Mouse (Mus musculus) lung, embryonic 14.5 days (tissue): Measurements from ENCODE around the gene Bud31. TPM values are rescaled to one million over a fixed set of nuclear protein-coding genes. Genes with fewer than 3 reads are reported as not detected.
"Not testable (repeated sequence)": the region's sequence is repeated elsewhere in the genome, so short reads cannot be mapped to it uniquely, and the experiment has no call there.

Experiments used
- ATAC-seq: fragments of 200-750 bp; cut with Nextera tagmentation; 2 replicates; pipeline ENCODE4 v1.8.0; 2017; ENCODE audit warnings: mild to moderate bottlenecking, moderate TSS enrichment, moderate library complexity; ENCODE audit not compliant: insufficient read depth
- DNase-seq: peaks from one replicate; pipeline ENCODE4 v3.0.0-alpha.2; 2015
- H3K27ac ChIP-seq: fragments of 300-500 bp; sonication (generic); 2 replicates; pipeline ENCODE4 v1.5.1; 2014; ENCODE audit warnings: low read depth, mild to moderate bottlenecking, moderate library complexity
- H3K27me3 ChIP-seq: fragments of 300-500 bp; sonication (generic); 2 replicates; pipeline ENCODE4 v1.6.1; 2014; ENCODE audit warnings: low read length, control low read depth; ENCODE audit not compliant: insufficient read depth
- H3K36me3 ChIP-seq: fragments of 300-500 bp; sonication (generic); 2 replicates; pipeline ENCODE4 v1.6.1; 2014; ENCODE audit warnings: control low read depth; ENCODE audit not compliant: insufficient read depth
- H3K4me1 ChIP-seq: fragments of 300-500 bp; sonication (generic); 2 replicates; pipeline ENCODE4 v1.6.1; 2014; ENCODE audit warnings: antibody characterized with exemption, control low read depth; ENCODE audit not compliant: insufficient read depth
- H3K4me2 ChIP-seq: fragments of 300-500 bp; sonication (generic); 2 replicates; pipeline ENCODE4 v1.6.1; 2014; ENCODE audit warnings: mild to moderate bottlenecking
- H3K4me3 ChIP-seq: fragments of 300-500 bp; sonication (generic); 2 replicates; pipeline ENCODE4 v1.5.1; 2014; ENCODE audit warnings: low read depth, low read length
- H3K9ac ChIP-seq: fragments of 300-500 bp; sonication (generic); 2 replicates; pipeline ENCODE4 v1.6.1; 2014
- H3K9me3 ChIP-seq: fragments of 300-500 bp; sonication (generic); 2 replicates; pipeline ENCODE4 v1.6.1; 2016; ENCODE audit warnings: low read depth, low read length, control low read depth
- CTCF ChIP-seq: IDR thresholded peaks from 2 replicates; pipeline ENCODE4 v1.5.1; 2016; ENCODE audit warnings: antibody characterized with exemption, low read depth
- WGBS: fragments of 180-500 bp; shearing (Covaris S2); extraction: QIAGEN DNeasy Blood & Tissue Kit; methylation state at CpG from one replicate; pipeline ENCODE4 v1.1.7; 2014; 5-methylcytosine and 5-hydroxymethylcytosine counted together
- polyA plus RNA-seq: library from polyadenylated mRNA; unstranded; fragments of >200 nt; fragmentation: Nextera tagmentation; extraction: Ambion mirVana; gene quantifications from 2 replicates; pipeline ENCODE4 v1.2.1, GENCODE M21; 2014

Gene Bud31
- polyA plus RNA-seq, 1 experiment from 2014 or later = 201 TPM

DNA sequence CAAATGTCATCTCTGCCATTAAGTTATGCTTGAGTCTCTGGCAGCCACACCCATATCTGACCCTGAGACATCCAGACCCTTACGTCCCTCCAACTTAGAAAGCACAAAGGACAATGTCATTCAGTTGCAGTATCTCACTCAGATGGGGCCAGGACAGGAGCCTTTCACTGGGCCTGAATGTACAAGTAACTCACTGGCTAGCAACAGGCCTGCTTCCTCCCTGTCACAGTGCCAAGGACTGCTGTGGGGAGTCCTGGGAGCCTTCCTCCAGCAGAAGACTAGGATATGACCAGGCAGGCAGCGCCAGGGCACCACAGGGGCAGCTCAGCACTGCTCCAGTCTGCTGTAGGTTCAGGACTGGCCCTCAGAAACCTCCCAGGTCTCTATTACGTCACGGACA is 11.0 kb upstream of the Bud31 start:
- no peak overlapping the region for H3K4me2 ChIP-seq
- no peak for TF ChIP-seq CTCF
- no peaks in the 10 kb centered on the region for H3K4me1 ChIP-seq
- H3K4me3 ChIP-seq = no peak overlapping the region
- no peaks in the 10 kb centered on the region for H3K27me3 ChIP-seq
- WGBS = 91% methylated on average over 4 of the region's 4 CpGs
- DNase-seq = no peak
- no peaks in the 10 kb centered on the region for H3K9me3 ChIP-seq
- H3K9ac ChIP-seq = no peak overlapping the region
- no peak overlapping the region for H3K27ac ChIP-seq
- peaks cover 96% of the 10 kb centered on the region for H3K36me3 ChIP-seq
- no peak for ATAC-seq

DNA sequence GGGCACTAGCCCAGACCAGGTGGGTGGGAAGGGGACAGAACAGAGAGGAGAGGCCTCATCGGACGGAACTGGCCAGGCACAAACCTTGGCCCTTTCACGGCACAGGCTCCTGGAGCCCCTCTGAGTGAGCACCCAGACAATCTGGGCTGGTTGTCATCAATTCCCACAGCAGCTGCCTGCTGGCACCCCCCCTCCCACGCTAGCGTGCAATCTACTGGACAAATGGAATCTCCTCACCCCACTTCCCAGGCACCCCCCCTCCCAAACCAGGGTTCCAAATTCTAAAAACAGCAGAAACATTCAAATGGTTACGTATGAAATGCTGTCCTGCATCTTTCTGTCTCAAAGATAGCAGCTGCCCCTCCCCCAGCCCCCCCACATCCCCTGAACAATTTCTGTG is 10.4 kb upstream of the Bud31 start:
- not testable (repeated sequence) for H3K27ac ChIP-seq, H3K4me1 ChIP-seq, H3K27me3 ChIP-seq, ATAC-seq, H3K4me3 ChIP-seq, DNase-seq, H3K4me2 ChIP-seq, H3K9me3 ChIP-seq, H3K9ac ChIP-seq
- WGBS = 89% methylated on average over 6 of the region's 6 CpGs
- H3K36me3 ChIP-seq = peaks cover 96% of the 10 kb centered on the region

DNA sequence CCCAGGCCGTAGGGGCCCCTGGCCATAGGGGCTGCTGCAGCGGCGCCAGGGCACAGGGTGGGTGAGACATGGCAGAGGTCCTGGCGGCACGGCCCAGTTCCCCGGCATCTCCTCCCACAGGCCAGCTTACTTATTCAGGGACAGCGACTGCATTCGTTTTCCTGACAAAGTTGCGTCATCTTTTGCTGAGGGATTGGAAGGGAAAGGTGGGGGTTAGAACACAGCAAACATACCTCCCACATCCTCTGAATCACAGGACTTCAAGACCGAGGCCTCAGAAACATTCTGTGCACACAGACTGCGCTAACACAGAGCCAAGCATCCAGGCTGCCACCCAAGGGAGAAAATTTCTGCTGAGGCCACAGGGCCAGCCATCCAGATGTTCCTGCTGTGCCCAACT is 10.0 kb upstream of the Bud31 start:
- no peak for DNase-seq
- ATAC-seq = no peak
- no peak overlapping the region for H3K9ac ChIP-seq
- no peaks in the 10 kb centered on the region for H3K9me3 ChIP-seq
- no peak for TF ChIP-seq CTCF
- WGBS = 78% methylated on average over 11 of the region's 11 CpGs
- H3K27me3 ChIP-seq = no peaks in the 10 kb centered on the region
- H3K4me3 ChIP-seq = no peak overlapping the region
- no peak overlapping the region for H3K27ac ChIP-seq
- peaks cover 96% of the 10 kb centered on the region for H3K36me3 ChIP-seq
- no peak overlapping the region for H3K4me2 ChIP-seq
- H3K4me1 ChIP-seq = no peaks in the 10 kb centered on the region

DNA sequence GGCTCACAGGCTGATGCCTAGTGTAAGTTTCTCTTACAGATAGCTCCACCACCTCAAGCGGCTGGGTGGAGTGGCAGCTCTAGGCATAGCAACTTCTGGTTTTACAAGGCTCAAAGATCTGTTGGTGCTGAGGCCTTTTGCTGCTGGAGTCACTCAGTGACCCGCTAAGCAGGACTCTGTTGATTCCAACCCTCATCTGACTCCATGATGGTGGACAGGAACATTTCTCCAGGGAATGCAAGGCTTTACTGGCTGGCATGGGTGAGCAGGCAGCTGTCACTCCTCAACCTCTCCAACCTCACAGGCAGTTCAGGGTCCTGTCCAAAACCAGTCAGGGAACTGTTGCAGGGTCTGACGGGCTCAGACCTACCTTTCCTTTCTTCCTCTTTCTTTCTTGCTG is 9.2 kb upstream of the Bud31 start:
- H3K4me2 ChIP-seq = no peak overlapping the region

DNA sequence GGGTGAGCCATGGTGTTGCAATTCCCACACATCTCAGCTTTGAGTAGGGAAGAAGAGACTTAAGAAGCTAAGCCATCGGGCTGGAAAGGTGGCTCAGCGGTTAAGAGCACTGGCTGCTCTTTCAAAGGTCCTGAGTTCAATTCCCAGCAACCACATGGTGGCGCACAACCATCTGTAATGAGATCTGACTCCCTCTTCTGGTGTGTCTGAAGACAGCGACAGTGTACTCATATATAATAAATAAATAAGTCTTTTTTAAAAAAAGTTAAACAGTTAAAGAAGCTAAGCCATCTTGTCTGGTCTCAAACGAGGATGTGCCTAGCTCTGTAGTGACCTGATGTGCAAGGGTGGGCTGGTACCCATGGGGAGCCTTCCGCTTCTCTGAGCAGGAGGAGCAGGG is 6.9 kb upstream of the Bud31 start:
- not testable (repeated sequence) for H3K9me3 ChIP-seq, H3K4me2 ChIP-seq, DNase-seq, H3K27me3 ChIP-seq, H3K4me3 ChIP-seq, H3K27ac ChIP-seq, H3K4me1 ChIP-seq, ATAC-seq, H3K9ac ChIP-seq
- peak; percentile 35 for TF ChIP-seq CTCF
- peaks cover 84% of the 10 kb centered on the region for H3K36me3 ChIP-seq
- 89% methylated on average over 6 of the region's 6 CpGs for WGBS

More for the DNA sequence above, 9.2 kb upstream of the Bud31 start:
- no peak overlapping the region for H3K9ac ChIP-seq
- DNase-seq (no peak), ATAC-seq (no peak)
- H3K27ac ChIP-seq = no peak overlapping the region
- no peaks in the 10 kb centered on the region for H3K9me3 ChIP-seq
- H3K36me3 ChIP-seq = peaks cover 97% of the 10 kb centered on the region
- no peaks in the 10 kb centered on the region for H3K27me3 ChIP-seq
- WGBS = 88% methylated on average over 3 of the region's 3 CpGs
- no peaks in the 10 kb centered on the region for H3K4me1 ChIP-seq
- TF ChIP-seq CTCF = no peak
- no peak overlapping the region for H3K4me3 ChIP-seq

DNA sequence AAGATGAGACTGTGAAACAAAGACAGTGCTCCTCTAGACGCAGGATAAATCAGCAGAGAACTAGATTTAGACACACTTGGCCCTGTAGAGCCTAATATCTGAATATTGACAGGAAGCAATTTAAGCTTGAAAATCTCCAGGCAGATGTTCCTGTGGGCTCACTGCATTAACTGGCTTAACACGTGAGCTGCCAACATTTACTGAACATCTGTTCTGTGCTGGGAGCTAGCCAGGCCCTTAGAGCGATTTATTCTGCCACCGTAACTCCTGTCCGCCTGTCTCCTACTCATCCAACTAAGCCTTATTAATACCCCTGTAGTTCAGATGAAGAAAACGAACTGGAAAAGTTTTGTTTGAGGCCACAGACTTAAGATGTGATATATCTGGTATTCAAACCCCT is 1.3 kb upstream of the Bud31 start:
- Histone ChIP-seq H3K4me1 (0 out of 2 replicates have a peak, but pooled peaks cover 3% of the 10 kb centered on the region), H3K9ac (peak overlapping the region; percentile 90), H3K9me3 (no peaks in the 10 kb centered on the region), H3K36me3 (peaks cover 57% of the 10 kb centered on the region), H3K4me2 (peak overlapping the region; percentile 94), H3K4me3 (peak overlapping the region; percentile 96), H3K27ac (no peak overlapping the region), H3K27me3 (no peaks in the 10 kb centered on the region)
- no peak for TF ChIP-seq CTCF
- ATAC-seq (no peak), DNase-seq (peak; percentile 48)
- WGBS = 10% methylated on average over 6 of the region's 6 CpGs

DNA sequence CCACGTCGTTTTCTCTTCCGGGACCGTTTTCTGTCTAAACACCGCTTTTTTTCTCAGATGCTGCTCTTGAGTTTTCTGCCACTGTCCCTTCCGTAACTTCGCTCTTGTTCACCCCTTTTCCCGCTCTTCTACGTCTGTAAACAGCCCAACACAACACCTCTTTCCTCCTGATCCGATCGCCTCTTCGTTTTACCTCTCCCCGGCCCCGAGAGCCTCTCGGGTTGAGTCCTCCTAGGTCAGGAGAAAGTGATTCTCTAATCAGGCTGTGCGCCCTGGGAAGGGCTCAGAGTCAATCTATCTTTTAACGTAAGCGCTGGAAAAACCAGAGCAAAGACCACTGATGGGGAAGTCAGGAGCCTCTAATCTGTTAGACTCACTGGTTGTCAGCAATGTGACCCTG is 449 bp downstream of the Bud31 start:
- peaks cover 57% of the 10 kb centered on the region for H3K36me3 ChIP-seq
- peak; percentile 5; the same call in 1 of the 2 replicates for ATAC-seq

DNA sequence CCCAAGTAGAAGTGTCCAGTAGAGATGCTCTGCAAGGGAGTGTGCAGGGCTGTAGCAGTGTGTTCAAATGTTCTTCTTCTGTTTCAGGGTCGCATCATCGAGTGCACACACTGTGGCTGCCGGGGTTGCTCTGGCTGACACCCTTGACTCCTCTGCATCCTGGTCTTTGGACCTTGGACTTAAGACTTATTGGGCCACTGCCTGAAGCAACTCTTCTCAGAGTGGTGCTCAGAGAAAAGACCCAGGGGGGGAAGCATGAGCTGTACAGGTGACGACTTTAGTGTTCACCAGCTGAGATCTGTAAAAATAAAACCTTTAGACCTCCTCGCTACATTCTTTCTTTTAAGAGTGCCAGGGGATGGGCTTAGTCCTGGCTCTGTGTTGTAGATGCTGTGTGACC is 7.6 kb downstream of the Bud31 start:
- Histone ChIP-seq H3K27ac (no peak overlapping the region), H3K36me3 (peaks cover 88% of the 10 kb centered on the region), H3K4me1 (no peaks in the 10 kb centered on the region), H3K9ac (no peak overlapping the region), H3K4me2 (no peak overlapping the region), H3K4me3 (no peak overlapping the region), H3K9me3 (no peaks in the 10 kb centered on the region), H3K27me3 (no peaks in the 10 kb centered on the region)
- no peak for ATAC-seq
- no peak for DNase-seq
- TF ChIP-seq CTCF = no peak
- 89% methylated on average over 5 of the region's 5 CpGs for WGBS

More for the DNA sequence above, 449 bp downstream of the Bud31 start:
- Histone ChIP-seq H3K27me3 (no peaks in the 10 kb centered on the region), H3K4me3 (peak overlapping the region; percentile 96), H3K9ac (peak overlapping the region; percentile 90), H3K9me3 (no peaks in the 10 kb centered on the region), H3K27ac (peak overlapping the region; percentile 90), H3K4me2 (peak overlapping the region; percentile 94), H3K4me1 (0 out of 2 replicates have a peak, but pooled peaks cover 3% of the 10 kb centered on the region)
- under 1% methylated on average over 18 of the region's 18 CpGs for WGBS
- DNase-seq = no peak
- TF ChIP-seq CTCF = no peak
